Comparison of ENCODE assay signal across 8 mouse cellular contexts in genomic region chr16:4979755-4980380, GRCm38 (mm10). TPM values are rescaled to one million over a fixed set of nuclear protein-coding genes. Genes with fewer than 3 reads are reported as not detected.
A peak's percentile ranks its signal among the peaks of the same experiment; 100 is the strongest.
DNase-seq lines count a peak whose midpoint lies in the region; ATAC-seq and TF ChIP-seq lines count a peak whose summit lies in the region.

No protein-coding gene starts in this region.

- no peak for TF ChIP-seq EP300 in CH12.LX (IDR thresholded peaks at IDR 0.05; ENCODE audit: low read length)

- no peak for TF ChIP-seq POLR2A in CH12.LX (IDR thresholded peaks at IDR 0.05; ENCODE audit: low read depth, low read length)

- H3K79me2 ChIP-seq in CH12.LX (replicated peaks; ENCODE audit: control insufficient read depth, extremely low read depth, insufficient read depth, poor library complexity, severe bottlenecking): no peaks in the 10 kb centered on the region

- H3K9ac ChIP-seq in CH12.LX (ENCODE audit: insufficient read depth, low read depth): no peak overlapping the region
- H3K9ac ChIP-seq in kidney, embryonic 16.5 days (replicated peaks; ENCODE audit: low read length): no peak overlapping the region

- H3K27me3 ChIP-seq in CH12.LX (replicated peaks): no peaks in the 10 kb centered on the region
- H3K27me3 ChIP-seq in kidney, embryonic 16.5 days (ENCODE audit: insufficient read depth, low read length): no peaks in the 10 kb centered on the region

- DNase-seq in heart, postnatal 10 days: peak; percentile 32 to 52
- no peak for DNase-seq in heart, adult 8-10 months (ENCODE audit: low spot score)
- DNase-seq in CH12.LX (ENCODE audit: extremely low read depth): peak; percentile 73
- peak; percentile 40 for DNase-seq in mesoderm, embryonic 11.5 days (ENCODE audit: low read depth, low spot score)
- DNase-seq in urinary bladder, postnatal 4 days (ENCODE audit: low spot score in 2 of 2): no peak
- DNase-seq in Muller cell, postnatal 12 days (ENCODE audit: inconsistent ontology term): no peak

- no peaks in the 10 kb centered on the region for H3K9me3 ChIP-seq in CH12.LX (replicated peaks; ENCODE audit: low read length)
- no peaks in the 10 kb centered on the region for H3K9me3 ChIP-seq in kidney, embryonic 16.5 days (ENCODE audit: low read length)

- dilution Hi-C loops in CH12.LX (cut with MboI; ENCODE audit: extremely low pct_ligation_motif_present, extremely low pct_unique_long_range_greater_than_20kb, low sequenced_read_pairs): no loop called here

- no peak overlapping the region for H3K4me3 ChIP-seq in CH12.LX (replicated peaks in 1 of 3; ENCODE audit: low read depth in 2 of 3, low read length in 2 of 3, poor library complexity in 1 of 3)
- no peak overlapping the region for H3K4me3 ChIP-seq in kidney, embryonic 16.5 days (ENCODE audit: low read length)

- no peak overlapping the region for H3K27ac ChIP-seq in CH12.LX (ENCODE audit: insufficient read depth, low read depth)
- H3K27ac ChIP-seq in kidney, embryonic 16.5 days (ENCODE audit: low read length): no peak overlapping the region

- H3K4me2 ChIP-seq in CH12.LX (ENCODE audit: insufficient read depth, low read depth, poor library complexity, severe bottlenecking): no peak overlapping the region
- H3K4me2 ChIP-seq in kidney, embryonic 16.5 days (replicated peaks; ENCODE audit: low read depth, low read length): no peak overlapping the region

- peak; percentile 86 for ATAC-seq in common myeloid progenitor, adult 5-6 weeks (replicated peaks; ENCODE audit: low read depth, poor library complexity, severe bottlenecking)
- peak; percentile 80 for ATAC-seq in kidney, embryonic 16.5 days (ENCODE audit: low FRiP score, low TSS enrichment)

- WGBS in kidney, embryonic 16.5 days: 72% methylated on average over 4 of the region's 4 CpGs

- peak; percentile 69 for TF ChIP-seq RAD21 in CH12.LX (IDR thresholded peaks at IDR 0.05; ENCODE audit: low read depth, low read length)

- in situ Hi-C loops in CH12.LX (cut with MboI; ENCODE audit: low pct_ligation_motif_present, low pct_unique_long_range_greater_than_20kb, low sequenced_read_pairs): no loop called here

- H3K4me1 ChIP-seq in CH12.LX (ENCODE audit: control insufficient read depth in 1 of 2, insufficient read depth in 2 of 2): peaks cover 0 to 6% of the 10 kb centered on the region in 2 experiments; a peak in 1 of 4 replicates
- H3K4me1 ChIP-seq in kidney, embryonic 16.5 days (ENCODE audit: insufficient read depth, low read length): no peaks in the 10 kb centered on the region

- no peaks in the 10 kb centered on the region for H3K36me3 ChIP-seq in CH12.LX (replicated peaks in 1 of 2; ENCODE audit: control insufficient read depth in 1 of 2, insufficient read depth in 1 of 2, low read length in 1 of 2)
- H3K36me3 ChIP-seq in kidney, embryonic 16.5 days (ENCODE audit: insufficient read depth, low read length): no peaks in the 10 kb centered on the region

- TF ChIP-seq CTCF in CH12.LX (conservative IDR thresholded peaks at IDR 0.05 in 1 of 2, IDR thresholded peaks at IDR 0.05 in 1 of 2; ENCODE audit: low read depth in 2 of 2, low read length in 2 of 2): peak; percentile 60 to 88

- intact Hi-C loops in heart, postnatal 10 days (cut with DNase I): loop anchor here (1.0 kb wide), 1 partner anchor 165 kb away; no protein-coding TSS in a partner anchor

TF ChIP-seq in CH12.LX, 34 proteins besides CTCF, POLR2A, EP300 and RAD21:
- no peak for TF ChIP-seq MAZ (IDR thresholded peaks at IDR 0.05; ENCODE audit: low read depth, low read length)
- peak; percentile 30; the same call in 1 of the 2 replicates for TF ChIP-seq SIN3A (IDR thresholded peaks at IDR 0.05; ENCODE audit: low read length)
- TF ChIP-seq POLR2AphosphoS2 (IDR thresholded peaks at IDR 0.05; ENCODE audit: low read depth, low read length): no peak
- TF ChIP-seq CHD2 (IDR thresholded peaks at IDR 0.05; ENCODE audit: low read length): no peak
- peak; percentile 46; the same call in 1 of the 2 replicates for TF ChIP-seq IRF4 (IDR thresholded peaks at IDR 0.05; ENCODE audit: low read depth, low read length)
- TF ChIP-seq MEF2A (IDR thresholded peaks at IDR 0.05; ENCODE audit: borderline replicate concordance, low read depth, low read length): no peak
- no peak for TF ChIP-seq GABPA (IDR thresholded peaks at IDR 0.05; ENCODE audit: insufficient replicate concordance, low read depth, low read length)
- 0 out of 2 replicates have a peak, but pooled peaks have one; percentile 25 for TF ChIP-seq KAT2A (IDR thresholded peaks at IDR 0.05; ENCODE audit: insufficient replicate concordance, low read length)
- no peak for TF ChIP-seq JUND (conservative IDR thresholded peaks at IDR 0.05; ENCODE audit: low read depth, low read length)
- TF ChIP-seq RCOR1 (conservative IDR thresholded peaks at IDR 0.05; ENCODE audit: low read depth, low read length): no peak
- TF ChIP-seq UBTF (IDR thresholded peaks at IDR 0.05; ENCODE audit: low read depth, low read length): no peak
- TF ChIP-seq ZC3H11A (IDR thresholded peaks at IDR 0.05; ENCODE audit: low read depth, low read length): peak; percentile 23; the same call in 1 of the 2 replicates
- no peak for TF ChIP-seq JUN (IDR thresholded peaks at IDR 0.05; ENCODE audit: insufficient read depth, low read depth, low read length)
- TF ChIP-seq TBP (conservative IDR thresholded peaks at IDR 0.05; ENCODE audit: low read depth, low read length): no peak
- no peak for TF ChIP-seq ETS1 (conservative IDR thresholded peaks at IDR 0.05; ENCODE audit: low read depth, low read length)
- TF ChIP-seq BHLHE40 (IDR thresholded peaks at IDR 0.05; ENCODE audit: low read depth, low read length): no peak
- 0 out of 2 replicates have a peak, but pooled peaks have one; percentile 50 for TF ChIP-seq MYC (IDR thresholded peaks at IDR 0.05; ENCODE audit: low read depth, low read length)
- peak; percentile 87 for TF ChIP-seq ZNF384 (IDR thresholded peaks at IDR 0.05; ENCODE audit: low read depth, low read length)
- no peak; the same call in 1 of the 2 replicates for TF ChIP-seq HCFC1 (IDR thresholded peaks at IDR 0.05; ENCODE audit: low read depth, low read length)
- TF ChIP-seq ZMIZ1 (IDR thresholded peaks at IDR 0.05; ENCODE audit: low read depth, low read length): no peak
- no peak for TF ChIP-seq MXI1 (IDR thresholded peaks at IDR 0.05; ENCODE audit: low read depth, low read length)
- no peak for TF ChIP-seq MAFK (IDR thresholded peaks at IDR 0.05; ENCODE audit: insufficient replicate concordance, low read length)
- no peak for TF ChIP-seq USF2 (conservative IDR thresholded peaks at IDR 0.05; ENCODE audit: low read depth, low read length)
- TF ChIP-seq TCF12 (IDR thresholded peaks at IDR 0.05; ENCODE audit: low read depth, low read length): no peak
- TF ChIP-seq E2F4 (IDR thresholded peaks at IDR 0.05; ENCODE audit: insufficient replicate concordance, low read depth, low read length): no peak
- peak; percentile 91 for TF ChIP-seq SMC3 (IDR thresholded peaks at IDR 0.05; ENCODE audit: low read depth, low read length)
- TF ChIP-seq NELFE (IDR thresholded peaks at IDR 0.05; ENCODE audit: low read depth, low read length): no peak
- TF ChIP-seq MAX (IDR thresholded peaks at IDR 0.05; ENCODE audit: low read length): peak; percentile 60
TF ChIP-seq in CH12.LX: peak in this region for 8.

RNA-seq across cellular contexts. Expression of gene Anks3, which starts 15.9 kb away (rescaled TPM):
- total RNA-seq in heart, postnatal 10 days (2021): 10 to 100 TPM; 19.7 to 20.8 TPM
- total RNA-seq in heart, adult 8-10 months (2022): 10 to 100 TPM; 10.6 to 13.3 (median 12.2) TPM
- 24.4 and 34.0 TPM in 2 replicates for total RNA-seq in CH12.LX (2012; rRNA removed)
- total RNA-seq in CH12.LX (2014; rRNA removed): 17.0 and 17.4 TPM in 2 replicates
- polyA plus RNA-seq in CH12.LX (2012; ENCODE audit: insufficient read length, low read depth): 33.5 and 34.9 TPM in 2 replicates
- 16.4 and 25.4 TPM in 2 replicates for total RNA-seq in common myeloid progenitor, adult 5-6 weeks (2017)
- polyA plus RNA-seq in kidney, embryonic 16.5 days (2015; fragmentation: Nextera tagmentation; extraction: Ambion mirVana): 76.8 and 81.3 TPM in 2 replicates

RNA-seq across cellular contexts. Expression of gene Sept12, which starts 17.8 kb away (rescaled TPM):
- not detected for total RNA-seq in heart, postnatal 10 days (2021)
- not detected for total RNA-seq in heart, adult 8-10 months (2022)
- not detected in 2 replicates for total RNA-seq in CH12.LX (2012; rRNA removed)
- total RNA-seq in CH12.LX (2014; rRNA removed): 0.13 TPM in 1 of 2 replicates, not detected in the other
- polyA plus RNA-seq in CH12.LX (2012; ENCODE audit: insufficient read length, low read depth): not detected in 2 replicates
- total RNA-seq in common myeloid progenitor, adult 5-6 weeks (2017): not detected in 2 replicates
- 0.06 TPM in 1 of 2 replicates, not detected in the other for polyA plus RNA-seq in kidney, embryonic 16.5 days (2015; fragmentation: Nextera tagmentation; extraction: Ambion mirVana)

RNA-seq across cellular contexts. Expression of gene Smim22, which starts 27.2 kb away (rescaled TPM):
- not detected for total RNA-seq in heart, postnatal 10 days (2021)
- not detected for total RNA-seq in heart, adult 8-10 months (2022)
- total RNA-seq in CH12.LX (2012; rRNA removed) (not detected in 2 replicates), CH12.LX (2014; rRNA removed) (not detected in 2 replicates)
- not detected in 2 replicates for polyA plus RNA-seq in CH12.LX (2012; ENCODE audit: insufficient read length, low read depth)
- not detected in 2 replicates for total RNA-seq in common myeloid progenitor, adult 5-6 weeks (2017)
- polyA plus RNA-seq in kidney, embryonic 16.5 days (2015; fragmentation: Nextera tagmentation; extraction: Ambion mirVana): 12.5 and 15.0 TPM in 2 replicates

RNA-seq across cellular contexts. Expression of gene Rogdi, which starts 33.5 kb away (rescaled TPM):
- total RNA-seq in heart, postnatal 10 days (2021): 10 to 100 TPM; 21.7 to 25.7 TPM
- 10 to 100 TPM; 11.1 to 19.2 (median 14.7) TPM for total RNA-seq in heart, adult 8-10 months (2022)
- total RNA-seq in CH12.LX (2012; rRNA removed) (27.7 and 33.4 TPM in 2 replicates), CH12.LX (2014; rRNA removed) (21.5 and 25.1 TPM in 2 replicates)
- polyA plus RNA-seq in CH12.LX (2012; ENCODE audit: insufficient read length, low read depth): 121 and 130 TPM in 2 replicates
- 6.7 and 10.7 TPM in 2 replicates for total RNA-seq in common myeloid progenitor, adult 5-6 weeks (2017)
- polyA plus RNA-seq in kidney, embryonic 16.5 days (2015; fragmentation: Nextera tagmentation; extraction: Ambion mirVana): 117 and 123 TPM in 2 replicates

RNA-seq across cellular contexts. Expression of gene Nudt16l1, which starts 41.3 kb away (rescaled TPM):
- 10 to 100 TPM; 40.5 to 43.9 TPM for total RNA-seq in heart, postnatal 10 days (2021)
- total RNA-seq in heart, adult 8-10 months (2022): 10 to 100 TPM; 14.2 to 20.0 (median 16.6) TPM
- total RNA-seq in CH12.LX (2012; rRNA removed) (65.7 and 66.1 TPM in 2 replicates), CH12.LX (2014; rRNA removed) (32.8 and 36.3 TPM in 2 replicates)
- polyA plus RNA-seq in CH12.LX (2012; ENCODE audit: insufficient read length, low read depth): 94.9 and 101 TPM in 2 replicates
- 11.5 and 17.5 TPM in 2 replicates for total RNA-seq in common myeloid progenitor, adult 5-6 weeks (2017)
- 171 and 187 TPM in 2 replicates for polyA plus RNA-seq in kidney, embryonic 16.5 days (2015; fragmentation: Nextera tagmentation; extraction: Ambion mirVana)

Comparison
In these comparisons a context has a peak if more than half of its experiments do, and no peak if none do; other contexts are left out.
1. DNase-seq: peak in heart, postnatal 10 days (2 of 2), CH12.LX (single experiment) and mesoderm, embryonic 11.5 days (single experiment); none in heart, adult 8-10 months (single experiment), urinary bladder, postnatal 4 days (0 of 2) and Muller cell, postnatal 12 days (single experiment).